Mouse (Mus musculus): ENCODE data around the gene Efcab12.

Gene Efcab12

GRCm38 (mm10) chr6:115791842-115792686 lies 46.1 kb downstream of the Efcab12 start:
- DNase-seq (ENCODE audit: low spot score): no peak

DNA sequence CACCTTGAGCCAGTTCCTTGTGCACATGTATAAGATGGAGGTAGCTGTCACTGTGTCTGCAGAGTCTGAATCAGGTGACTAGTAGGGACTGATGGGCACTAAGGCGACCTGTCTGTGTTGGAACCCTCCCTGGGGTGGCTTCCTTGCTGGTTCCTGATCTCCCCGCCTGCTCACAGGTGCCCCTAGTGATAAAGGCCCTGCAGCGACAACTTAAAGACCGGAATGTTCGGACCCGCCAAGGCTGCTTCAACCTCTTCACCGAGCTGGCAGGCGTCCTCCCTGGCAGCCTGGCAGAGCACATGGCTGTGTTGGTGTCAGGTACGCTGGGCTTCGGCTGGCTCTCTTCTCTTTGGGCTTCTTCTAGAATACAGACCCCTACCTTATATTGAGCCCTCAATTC lies 47.2 kb downstream of the Efcab12 start:
- DNase-seq (ENCODE audit: low spot score): no peak

- no peak for DNase-seq (ENCODE audit: low spot score)
These were observed 55.4 kb downstream of the Efcab12 start for GRCm38 (mm10) chr6:115782781-115783180.

- no peak for DNase-seq (ENCODE audit: low spot score)
These were observed 61.8 kb downstream of the Efcab12 start for GRCm38 (mm10) chr6:115776363-115776762.

- no peak for DNase-seq (ENCODE audit: low spot score)
These were observed 62.4 kb downstream of the Efcab12 start for GRCm38 (mm10) chr6:115775838-115776237.

GRCm38 (mm10) chr6:115774501-115774921 lies 63.7 kb downstream of the Efcab12 start, which contains the start of gene Cand2:
Cand2 (plus strand) TSS chr6:115774538.
- no peak for DNase-seq (ENCODE audit: low spot score)

DNA sequence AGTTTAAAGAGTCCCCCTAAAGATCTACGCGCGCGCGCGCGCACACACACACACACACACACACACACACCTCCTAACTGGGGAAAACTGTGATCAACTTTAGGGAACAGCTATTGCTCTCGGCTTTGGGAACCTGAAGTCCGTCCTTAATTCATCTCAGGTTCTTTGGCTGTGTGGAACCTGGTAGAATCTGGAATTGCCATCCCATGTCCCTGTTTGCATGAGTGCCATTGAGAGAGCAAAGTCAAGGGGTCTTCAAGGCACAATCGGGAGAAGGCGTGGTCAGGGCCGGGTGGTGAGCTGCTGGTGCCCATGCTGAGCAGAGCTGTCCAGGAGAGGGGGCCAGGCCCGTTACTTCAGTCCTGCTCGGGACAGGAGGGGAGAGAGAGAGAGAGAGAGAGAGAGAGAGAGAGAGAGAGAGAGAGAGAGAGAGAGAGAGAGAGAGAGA lies 64.2 kb downstream of the Efcab12 start:
- no peak for DNase-seq (ENCODE audit: low spot score)

DNA sequence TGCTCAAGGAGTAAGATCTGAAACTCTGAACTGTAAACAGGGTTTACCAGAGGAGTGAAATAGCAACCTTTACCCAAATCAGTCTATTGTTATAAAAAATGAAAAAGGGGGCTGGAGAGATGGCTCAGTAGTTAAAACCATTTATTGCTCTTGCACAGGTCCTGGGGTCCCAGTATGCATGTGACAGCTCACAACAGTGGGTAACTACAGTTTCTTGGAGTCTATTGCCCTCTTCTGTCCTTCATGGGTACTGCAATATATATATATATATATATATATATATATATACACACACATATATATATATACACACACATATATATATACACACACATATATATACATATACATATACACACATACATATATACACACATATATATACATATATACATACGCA lies 65.6 kb downstream of the Efcab12 start:
- DNase-seq (ENCODE audit: low spot score): no peak

DNA sequence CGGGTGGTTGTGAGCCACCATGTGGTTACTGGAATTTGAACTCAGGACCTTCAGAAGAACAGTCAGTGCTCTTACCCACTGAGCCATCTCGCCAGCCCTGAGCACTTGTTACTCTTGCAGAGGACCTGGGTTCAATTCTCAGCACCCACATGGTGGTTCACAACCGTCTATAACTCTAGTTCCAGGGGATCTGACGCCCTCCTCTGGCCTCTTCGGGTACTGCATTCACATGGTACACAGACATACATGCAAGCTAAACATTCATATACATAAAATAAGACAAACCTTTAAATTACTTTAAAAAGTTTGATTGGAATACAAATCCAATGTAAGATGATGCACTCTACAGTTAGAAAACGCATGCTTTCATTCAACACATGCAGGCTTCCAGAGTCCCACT lies 66.0 kb downstream of the Efcab12 start:
- DNase-seq (ENCODE audit: low spot score): no peak

DNA sequence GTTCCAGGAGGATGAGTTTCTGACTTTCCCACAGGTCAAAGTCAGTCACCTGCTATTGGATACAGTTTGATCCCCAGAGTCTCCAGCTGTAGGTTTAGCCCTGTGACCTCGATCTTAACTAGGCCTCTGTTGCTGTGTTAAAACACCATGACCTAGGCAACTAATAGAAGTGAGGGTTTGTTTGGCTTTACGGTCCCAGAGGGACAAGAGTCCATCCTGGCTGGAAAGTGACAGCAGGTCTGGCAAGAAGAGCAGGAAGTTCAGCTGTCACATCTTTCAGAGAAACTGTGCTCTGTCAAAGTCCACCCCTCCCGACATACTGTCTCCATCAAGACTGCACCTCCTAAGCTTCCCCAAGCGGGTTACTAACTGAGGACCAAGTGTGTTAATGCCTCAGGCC lies 67.4 kb downstream of the Efcab12 start:
- DNase-seq (ENCODE audit: low spot score): no peak

DNA sequence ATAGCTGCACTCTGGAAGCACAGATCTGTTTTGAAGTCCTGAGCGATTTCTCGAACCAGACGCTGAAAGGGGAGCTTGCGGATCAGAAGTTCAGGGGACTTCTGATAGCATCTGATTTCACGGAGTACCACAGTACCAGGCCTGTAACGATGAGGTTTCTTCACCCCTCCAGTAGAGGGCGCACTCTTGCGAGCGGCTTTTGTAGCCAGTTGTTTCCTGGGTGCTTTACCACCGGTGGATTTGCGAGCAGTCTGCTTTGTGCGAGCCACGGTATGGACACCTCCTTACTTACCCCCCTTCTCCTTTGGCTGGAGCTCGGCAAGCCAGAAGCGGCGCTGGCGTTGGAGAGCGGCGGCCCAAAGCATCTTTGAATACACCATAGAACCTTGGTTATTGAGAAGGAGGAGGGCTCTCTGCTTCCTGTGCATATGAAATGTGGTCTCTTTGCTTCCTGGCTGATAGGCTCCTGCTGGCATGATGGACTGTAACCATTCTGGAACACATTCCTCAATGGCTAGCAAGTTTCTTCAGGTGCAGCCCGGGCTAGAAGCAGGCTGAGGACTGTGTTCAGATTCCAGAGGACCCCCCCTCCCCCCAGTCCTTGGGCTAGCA lies 68.0 kb downstream of the Efcab12 start:
- no peak for DNase-seq (ENCODE audit: low spot score)

GRCm38 (mm10) chr6:115768207-115768606 lies 70.0 kb downstream of the Efcab12 start:
- DNase-seq (ENCODE audit: low spot score): no peak

DNA sequence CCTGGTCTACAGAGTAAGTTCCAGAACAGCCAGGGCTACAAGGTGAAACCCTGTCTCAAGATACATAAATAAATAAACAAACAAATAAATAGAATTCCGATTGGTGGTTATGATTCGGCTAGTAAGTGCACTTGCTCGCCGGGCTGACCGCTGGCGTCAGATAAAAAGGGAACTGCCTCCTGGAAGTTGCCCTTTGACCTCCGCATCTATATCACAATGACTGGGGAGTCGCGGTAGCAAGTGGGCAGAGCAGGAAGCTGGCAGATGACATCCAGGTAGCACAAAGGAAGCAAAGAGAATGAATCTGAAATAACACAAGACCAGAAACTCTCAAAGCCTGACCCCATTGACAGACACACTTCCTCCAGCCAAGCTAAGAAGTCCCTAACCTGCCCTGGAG lies 70.9 kb downstream of the Efcab12 start:
- DNase-seq (ENCODE audit: low spot score): no peak

DNA sequence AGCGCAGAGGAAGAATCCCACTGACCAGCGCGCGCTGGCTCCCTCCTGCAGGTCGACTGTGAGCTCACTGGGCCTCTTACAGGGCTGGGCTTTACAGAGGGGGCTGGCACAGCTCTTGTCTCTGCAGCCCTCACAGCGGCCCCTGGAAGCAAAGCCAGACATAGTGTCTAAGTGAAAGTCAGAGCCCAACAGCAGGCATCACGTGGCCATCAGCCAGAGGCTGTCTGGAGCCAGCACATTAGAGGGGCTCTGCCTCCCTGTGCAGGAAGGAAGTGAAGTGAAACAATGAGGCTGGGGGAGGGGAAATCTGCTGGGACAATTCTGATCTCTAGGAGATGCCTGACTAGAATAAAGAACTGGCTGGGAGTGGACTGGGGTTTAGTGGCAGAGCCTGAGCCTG lies 74.0 kb downstream of the Efcab12 start:
- no peak for DNase-seq (ENCODE audit: low spot score)

DNA sequence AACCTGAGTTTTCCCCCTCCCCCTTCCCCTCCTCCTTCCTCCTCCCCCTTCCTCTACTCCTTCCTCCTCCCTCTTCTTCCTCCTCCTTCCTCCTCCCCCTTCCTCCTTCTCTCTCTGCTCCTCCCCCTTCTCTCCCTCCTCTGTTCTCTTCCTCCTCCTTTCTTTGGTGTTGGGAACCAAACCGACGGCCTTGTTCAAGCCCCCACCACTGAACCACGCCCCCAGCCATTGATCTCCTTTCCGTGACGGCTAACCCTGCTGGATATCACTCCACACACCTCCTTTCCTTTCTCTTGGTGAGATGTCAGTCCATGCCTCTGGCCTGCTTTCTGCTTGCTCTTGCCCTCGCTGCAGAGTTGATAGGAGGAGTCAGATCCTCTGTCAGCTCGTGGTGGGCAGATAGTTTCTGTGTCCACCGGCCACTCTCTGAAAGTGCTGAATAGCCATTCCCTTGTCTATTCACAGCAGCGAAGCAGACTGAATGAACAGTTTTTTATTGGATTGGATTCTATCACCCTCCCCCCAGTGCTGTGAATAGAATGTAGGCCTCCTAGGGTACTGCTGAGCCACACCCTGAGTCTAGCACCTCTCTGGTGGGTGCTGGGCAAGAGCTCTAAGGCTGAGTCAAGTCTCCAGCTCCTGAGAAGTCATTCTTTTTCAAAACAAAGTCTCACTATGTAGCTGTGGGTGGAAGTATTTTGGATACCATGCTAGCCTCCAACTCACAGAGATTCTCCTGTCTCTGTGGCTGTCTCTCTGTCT lies 76.0 kb downstream of the Efcab12 start, which contains the start of gene Tmem40:
Gene Tmem40, minus strand, starts transcription at position 416 of the 762 bp plus-strand sequence.
- no peak for DNase-seq (ENCODE audit: low spot score)

GRCm38 (mm10) chr6:115760982-115761381 lies 77.2 kb downstream of the Efcab12 start:
- no peak for DNase-seq (ENCODE audit: low spot score)

Measured in spleen, adult 12 weeks (tissue).